27 mouse cellular contexts compared by ENCODE assay signal in the genomic region with DNA sequence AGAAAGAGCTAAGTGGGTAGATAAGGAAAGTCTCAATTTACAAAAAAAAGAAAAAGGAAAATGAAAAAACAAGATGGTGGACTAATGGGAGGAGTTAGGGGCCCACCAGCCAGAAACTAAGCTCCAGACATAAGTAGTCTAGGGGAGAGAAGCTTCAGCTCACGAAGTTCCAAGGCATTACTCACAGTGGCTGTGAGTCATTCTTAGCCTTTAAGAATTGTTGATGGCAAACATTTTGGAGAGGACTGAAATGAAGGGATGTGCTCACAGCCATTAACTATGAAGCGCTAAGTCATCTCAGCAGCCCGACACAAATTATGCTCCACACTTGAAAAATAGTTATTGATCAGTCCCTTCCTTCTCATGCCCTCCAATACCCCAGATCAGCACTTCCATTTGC.
DNase-seq lines count a peak whose midpoint lies in the region; ATAC-seq and TF ChIP-seq lines count a peak whose summit lies in the region.
"Had no signal": no experiment of that assay in that cellular context is flagged by ENCODE, and none has a peak within 500 bp of the region (broad histone marks: within the 10 kb centered on the region; RNA-seq: fewer than 3 reads in every experiment).

No protein-coding gene starts in this region.

- ATAC-seq in lung, postnatal 0 days = no peak; the same call in 1 of the 2 replicates
- no peak for ATAC-seq in intestine, embryonic 15.5 days
- ATAC-seq in forebrain, embryonic 13.5 days = no peak
- ATAC-seq: activated CD4-positive, CD25-positive, alpha-beta regulatory T cell, adult 4 months; CD4-positive, CD25-positive, alpha-beta regulatory T cell, adult 4 months; forebrain, embryonic 16.5 days; hindbrain, embryonic 16.5 days; intestine, embryonic 16.5 days had no signal

- no peak for TF ChIP-seq EP300 in lung, postnatal 0 days (IDR thresholded peaks at IDR 0.05)

- TF ChIP-seq CTCF in lung, postnatal 0 days (IDR thresholded peaks at IDR 0.05) = no peak
- TF ChIP-seq CTCF in lung, adult 2 months (IDR thresholded peaks at IDR 0.05; ENCODE audit: insufficient read depth, low read length) = no peak
- no peak for TF ChIP-seq CTCF in embryonic fibroblast, embryonic 13.5 days (IDR thresholded peaks at IDR 0.05; ENCODE audit: borderline replicate concordance, insufficient read depth, low read length)

- no peak for TF ChIP-seq POLR2A in lung, adult 2 months (IDR thresholded peaks at IDR 0.05; ENCODE audit: borderline replicate concordance, extremely low read depth, low read depth, low read length)
- TF ChIP-seq POLR2A in embryonic fibroblast, embryonic 13.5 days (IDR thresholded peaks at IDR 0.05; ENCODE audit: low read depth, low read length) = no peak

- DNase-seq in lung, postnatal 0 days (ENCODE audit: low spot score) = peak; percentile 14
- DNase-seq in lung, adult 2 months = no peak
- DNase-seq in NIH3T3 (ENCODE audit: low read depth) = peak; percentile 24
- no peak for DNase-seq in heart, postnatal 4 days
- DNase-seq: adrenal gland, adult 8-10 months; adrenal gland, postnatal 25 days; cerebellum, adult 18-20 months; cerebellum, adult 9-10 months; cerebellum, postnatal 14 days; gastrocnemius, postnatal 10 days; gastrocnemius, postnatal 36 days; heart, adult 2 months; heart, postnatal 14 days; kidney, adult 18-20 months had no signal

- WGBS in lung, postnatal 0 days = 69% methylated on average over 3 of the region's 3 CpGs
- 66% methylated on average over 3 of the region's 3 CpGs for WGBS in lung, adult 2 months
- WGBS in intestine, embryonic 15.5 days = 77% methylated on average over 3 of the region's 3 CpGs
- 92% methylated on average over 3 of the region's 3 CpGs for WGBS in forebrain, embryonic 13.5 days

- H3K27me3 ChIP-seq in lung, postnatal 0 days (replicated peaks; ENCODE audit: insufficient read depth, low read length) = no peaks in the 10 kb centered on the region
- no peaks in the 10 kb centered on the region for H3K27me3 ChIP-seq in intestine, embryonic 15.5 days (replicated peaks)
- no peaks in the 10 kb centered on the region for H3K27me3 ChIP-seq in forebrain, embryonic 13.5 days
- H3K27me3 ChIP-seq: forebrain, embryonic 12.5 days; heart, embryonic 13.5 days; hindbrain, embryonic 13.5 days had no signal

- H3K9ac ChIP-seq in lung, postnatal 0 days (replicated peaks; ENCODE audit: low read depth) = no peak overlapping the region
- no peak overlapping the region for H3K9ac ChIP-seq in intestine, embryonic 15.5 days
- H3K9ac ChIP-seq in forebrain, embryonic 13.5 days = no peak overlapping the region
- H3K9ac ChIP-seq: forebrain, embryonic 12.5 days; heart, embryonic 13.5 days; hindbrain, embryonic 13.5 days had no signal

- H3K4me1 ChIP-seq in lung, postnatal 0 days (ENCODE audit: insufficient read depth, low read depth, low read length) = no peaks in the 10 kb centered on the region
- H3K4me1 ChIP-seq in lung, adult 2 months (ENCODE audit: control insufficient read depth, insufficient read depth, low read length) = no peaks in the 10 kb centered on the region
- peaks cover 2% of the 10 kb centered on the region; the same call in 1 of the 2 replicates for H3K4me1 ChIP-seq in embryonic fibroblast, embryonic 13.5 days (ENCODE audit: control insufficient read depth, insufficient read depth, low read length)
- no peaks in the 10 kb centered on the region for H3K4me1 ChIP-seq in intestine, embryonic 15.5 days (replicated peaks)
- no peaks in the 10 kb centered on the region for H3K4me1 ChIP-seq in forebrain, embryonic 13.5 days
- H3K4me1 ChIP-seq: forebrain, embryonic 12.5 days; heart, embryonic 10.5 days; hindbrain, embryonic 10.5 days; hindbrain, embryonic 13.5 days had no signal

- H3K4me3 ChIP-seq in lung, postnatal 0 days (ENCODE audit: low read depth, low read length) = no peak overlapping the region
- H3K4me3 ChIP-seq in lung, adult 2 months (replicated peaks; ENCODE audit: extremely low read depth, low read depth, low read length) = no peak overlapping the region
- no peak overlapping the region for H3K4me3 ChIP-seq in embryonic fibroblast, embryonic 13.5 days (ENCODE audit: insufficient read depth, low read length)
- no peak overlapping the region for H3K4me3 ChIP-seq in intestine, embryonic 15.5 days (replicated peaks)
- no peak overlapping the region for H3K4me3 ChIP-seq in forebrain, embryonic 13.5 days
- H3K4me3 ChIP-seq: forebrain, embryonic 12.5 days; heart, adult 2 months; heart, embryonic 10.5 days; heart, embryonic 13.5 days; hindbrain, embryonic 10.5 days; hindbrain, embryonic 13.5 days had no signal

- H3K9me3 ChIP-seq in lung, postnatal 0 days (ENCODE audit: low read length) = no peaks in the 10 kb centered on the region
- no peaks in the 10 kb centered on the region for H3K9me3 ChIP-seq in intestine, embryonic 15.5 days
- H3K9me3 ChIP-seq in forebrain, embryonic 13.5 days (replicated peaks) = no peaks in the 10 kb centered on the region
- H3K9me3 ChIP-seq: forebrain, embryonic 12.5 days; heart, embryonic 10.5 days; heart, embryonic 13.5 days; hindbrain, embryonic 10.5 days; hindbrain, embryonic 13.5 days had no signal

- H3K4me2 ChIP-seq in lung, postnatal 0 days (replicated peaks; ENCODE audit: low read depth, low read length) = no peak overlapping the region
- no peak overlapping the region for H3K4me2 ChIP-seq in intestine, embryonic 15.5 days (replicated peaks)
- H3K4me2 ChIP-seq in forebrain, embryonic 13.5 days = no peak overlapping the region
- H3K4me2 ChIP-seq: forebrain, embryonic 12.5 days; heart, embryonic 13.5 days; hindbrain, embryonic 13.5 days had no signal

- no peaks in the 10 kb centered on the region for H3K36me3 ChIP-seq in lung, postnatal 0 days (ENCODE audit: insufficient read depth, low read length)
- no peaks in the 10 kb centered on the region for H3K36me3 ChIP-seq in intestine, embryonic 15.5 days
- no peaks in the 10 kb centered on the region for H3K36me3 ChIP-seq in forebrain, embryonic 13.5 days (ENCODE audit: poor library complexity, severe bottlenecking)
- H3K36me3 ChIP-seq: forebrain, embryonic 12.5 days; heart, embryonic 10.5 days; heart, embryonic 13.5 days; hindbrain, embryonic 10.5 days; hindbrain, embryonic 13.5 days had no signal

- H3K27ac ChIP-seq in lung, postnatal 0 days (ENCODE audit: low read length) = no peak overlapping the region
- peak overlapping the region; percentile 67; the same call in 1 of the 2 replicates for H3K27ac ChIP-seq in embryonic fibroblast, embryonic 13.5 days (ENCODE audit: insufficient read depth, low read length)
- H3K27ac ChIP-seq in intestine, embryonic 15.5 days = no peak overlapping the region
- no peak overlapping the region for H3K27ac ChIP-seq in forebrain, embryonic 13.5 days
- H3K27ac ChIP-seq: forebrain, embryonic 12.5 days; heart, adult 2 months; heart, embryonic 10.5 days; heart, embryonic 13.5 days; hindbrain, embryonic 10.5 days; hindbrain, embryonic 13.5 days had no signal

Comparison
In these comparisons a context has a peak if more than half of its experiments do, and no peak if none do; other contexts are left out.
1. DNase-seq: peak in lung, postnatal 0 days (single experiment) and NIH3T3 (single experiment); none in lung, adult 2 months (single experiment) and heart, postnatal 4 days (single experiment).